Comparison of ENCODE assay signal across 8 mouse cellular contexts in genomic region chr12:103425016-103425728, GRCm38 (mm10). TPM values are rescaled to one million over a fixed set of nuclear protein-coding genes. Genes with fewer than 3 reads are reported as not detected.
A peak's percentile ranks its signal among the peaks of the same experiment; 100 is the strongest.
DNase-seq lines count a peak whose midpoint lies in the region; ATAC-seq and TF ChIP-seq lines count a peak whose summit lies in the region.

No protein-coding gene starts in this region.

- H3K4me3 ChIP-seq in lung, embryonic 14.5 days (ENCODE audit: low read depth, low read length) = peak overlapping the region; percentile 93
- H3K4me3 ChIP-seq in embryonic facial prominence, embryonic 11.5 days (ENCODE audit: low read depth, low read length) = peak overlapping the region; percentile 96
- peak overlapping the region; percentile 95 for H3K4me3 ChIP-seq in hindbrain, embryonic 12.5 days
- H3K4me3 ChIP-seq in midbrain, embryonic 11.5 days (ENCODE audit: low read depth, low read length) = peak overlapping the region; percentile 96

- no peaks in the 10 kb centered on the region for H3K4me1 ChIP-seq in lung, embryonic 14.5 days (ENCODE audit: insufficient read depth)
- H3K4me1 ChIP-seq in embryonic facial prominence, embryonic 11.5 days (ENCODE audit: control insufficient read depth, insufficient read depth, low read length) = no peaks in the 10 kb centered on the region
- H3K4me1 ChIP-seq in hindbrain, embryonic 12.5 days = peaks cover 28% of the 10 kb centered on the region
- peaks cover 20% of the 10 kb centered on the region for H3K4me1 ChIP-seq in midbrain, embryonic 11.5 days (ENCODE audit: control insufficient read depth, insufficient read depth, low read length)

- peak; percentile 25; the same call in 1 of the 2 replicates for ATAC-seq in lung, embryonic 14.5 days (ENCODE audit: insufficient read depth)
- no peak; the same call in 1 of the 2 replicates for ATAC-seq in embryonic facial prominence, embryonic 11.5 days (replicated peaks; ENCODE audit: insufficient number of reproducible peaks, low FRiP score, low TSS enrichment, low read depth)
- ATAC-seq in hindbrain, embryonic 12.5 days (ENCODE audit: low FRiP score) = peak; percentile 66; the same call in 1 of the 2 replicates
- ATAC-seq in midbrain, embryonic 11.5 days (ENCODE audit: low FRiP score) = no peak

- no peak for TF ChIP-seq CTCF in lung, embryonic 14.5 days (IDR thresholded peaks at IDR 0.05; ENCODE audit: low read depth)

- no peaks in the 10 kb centered on the region for H3K27me3 ChIP-seq in lung, embryonic 14.5 days (ENCODE audit: insufficient read depth, low read length)
- no peaks in the 10 kb centered on the region for H3K27me3 ChIP-seq in embryonic facial prominence, embryonic 11.5 days (ENCODE audit: control insufficient read depth, insufficient read depth, low read length)
- no peaks in the 10 kb centered on the region for H3K27me3 ChIP-seq in hindbrain, embryonic 12.5 days
- H3K27me3 ChIP-seq in midbrain, embryonic 11.5 days (ENCODE audit: control insufficient read depth, insufficient read depth, low read length) = no peaks in the 10 kb centered on the region

- WGBS in lung, embryonic 14.5 days = 10% methylated on average over 33 of the region's 33 CpGs
- 10% methylated on average over 33 of the region's 33 CpGs for WGBS in embryonic facial prominence, embryonic 11.5 days
- 10% methylated on average over 33 of the region's 33 CpGs for WGBS in hindbrain, embryonic 12.5 days
- 11% methylated on average over 33 of the region's 33 CpGs for WGBS in midbrain, embryonic 11.5 days

- no peak overlapping the region for H3K27ac ChIP-seq in lung, embryonic 14.5 days (ENCODE audit: low read depth)
- H3K27ac ChIP-seq in embryonic facial prominence, embryonic 11.5 days (replicated peaks; ENCODE audit: low read depth, low read length) = no peak overlapping the region
- no peak overlapping the region for H3K27ac ChIP-seq in hindbrain, embryonic 12.5 days
- H3K27ac ChIP-seq in midbrain, embryonic 11.5 days (ENCODE audit: low read depth, low read length) = no peak overlapping the region

- peak overlapping the region; percentile 68 for H3K4me2 ChIP-seq in lung, embryonic 14.5 days
- H3K4me2 ChIP-seq in embryonic facial prominence, embryonic 11.5 days (ENCODE audit: low read depth, low read length) = peak overlapping the region; percentile 67
- H3K4me2 ChIP-seq in hindbrain, embryonic 12.5 days (replicated peaks) = peak overlapping the region; percentile 78
- H3K4me2 ChIP-seq in midbrain, embryonic 11.5 days = peak overlapping the region; percentile 80

- DNase-seq in lung, embryonic 14.5 days = no peak
- no peak for DNase-seq in lung, postnatal 36 days
- DNase-seq in embryonic facial prominence, embryonic 11.5 days (ENCODE audit: low spot score) = no peak
- DNase-seq in midbrain, embryonic 11.5 days (ENCODE audit: low spot score, missing footprints) = no peak
- DNase-seq in thymus, postnatal 14 days = no peak
- DNase-seq in urinary bladder, adult 18-20 months (ENCODE audit: low spot score in 2 of 2) = no peak
- no peak for DNase-seq in kidney, adult 8-10 months

- peaks cover 16% of the 10 kb centered on the region for H3K36me3 ChIP-seq in lung, embryonic 14.5 days (ENCODE audit: insufficient read depth)
- no peaks in the 10 kb centered on the region; the same call in 1 of the 2 replicates for H3K36me3 ChIP-seq in embryonic facial prominence, embryonic 11.5 days (replicated peaks; ENCODE audit: control insufficient read depth, insufficient read depth, low read depth, low read length)
- peaks cover 13% of the 10 kb centered on the region for H3K36me3 ChIP-seq in hindbrain, embryonic 12.5 days
- H3K36me3 ChIP-seq in midbrain, embryonic 11.5 days (ENCODE audit: control insufficient read depth, insufficient read depth, low read length) = peaks cover 9% of the 10 kb centered on the region; the same call in 1 of the 2 replicates

- peak overlapping the region; percentile 78 for H3K9ac ChIP-seq in lung, embryonic 14.5 days
- H3K9ac ChIP-seq in embryonic facial prominence, embryonic 11.5 days (replicated peaks; ENCODE audit: low read length) = peak overlapping the region; percentile 86
- peak overlapping the region; percentile 88 for H3K9ac ChIP-seq in hindbrain, embryonic 12.5 days
- peak overlapping the region; percentile 88 for H3K9ac ChIP-seq in midbrain, embryonic 11.5 days (ENCODE audit: low read length)

- H3K9me3 ChIP-seq in lung, embryonic 14.5 days (ENCODE audit: low read depth, low read length) = no peaks in the 10 kb centered on the region
- no peaks in the 10 kb centered on the region for H3K9me3 ChIP-seq in embryonic facial prominence, embryonic 11.5 days (replicated peaks; ENCODE audit: control insufficient read depth, low read length)
- H3K9me3 ChIP-seq in hindbrain, embryonic 12.5 days (replicated peaks) = no peaks in the 10 kb centered on the region
- no peaks in the 10 kb centered on the region for H3K9me3 ChIP-seq in midbrain, embryonic 11.5 days (ENCODE audit: control insufficient read depth, low read length)

RNA-seq across cellular contexts. Expression of gene Ddx24, which starts 0.5 kb away (rescaled TPM):
- 78.6 and 89.0 TPM in 2 replicates for polyA plus RNA-seq in lung, embryonic 14.5 days (2014; fragmentation: Nextera tagmentation; extraction: Ambion mirVana)
- polyA plus RNA-seq in embryonic facial prominence, embryonic 11.5 days (2014; fragmentation: Nextera tagmentation; extraction: Ambion mirVana) = 114 TPM in 2 replicates
- polyA plus RNA-seq in hindbrain, embryonic 12.5 days (2016; fragmentation: Nextera tagmentation; extraction: Ambion mirVana) = 120 and 128 TPM in 2 replicates
- polyA plus RNA-seq in midbrain, embryonic 11.5 days (2014; fragmentation: Nextera tagmentation; extraction: Ambion mirVana) = 107 and 114 TPM in 2 replicates

RNA-seq across cellular contexts. Expression of gene Ifi27, which starts 8.8 kb away (rescaled TPM):
- 30.9 and 35.1 TPM in 2 replicates for polyA plus RNA-seq in lung, embryonic 14.5 days (2014; fragmentation: Nextera tagmentation; extraction: Ambion mirVana)
- 3.5 and 3.7 TPM in 2 replicates for polyA plus RNA-seq in embryonic facial prominence, embryonic 11.5 days (2014; fragmentation: Nextera tagmentation; extraction: Ambion mirVana)
- 9.2 and 11.3 TPM in 2 replicates for polyA plus RNA-seq in hindbrain, embryonic 12.5 days (2016; fragmentation: Nextera tagmentation; extraction: Ambion mirVana)
- 3.7 and 4.1 TPM in 2 replicates for polyA plus RNA-seq in midbrain, embryonic 11.5 days (2014; fragmentation: Nextera tagmentation; extraction: Ambion mirVana)

RNA-seq across cellular contexts. Expression of gene 9330161L09Rik, which starts 17.6 kb away (rescaled TPM):
- 0.51 and 0.62 TPM in 2 replicates for polyA plus RNA-seq in lung, embryonic 14.5 days (2014; fragmentation: Nextera tagmentation; extraction: Ambion mirVana)
- 0.42 and 0.43 TPM in 2 replicates for polyA plus RNA-seq in embryonic facial prominence, embryonic 11.5 days (2014; fragmentation: Nextera tagmentation; extraction: Ambion mirVana)
- 0.79 and 1.3 TPM in 2 replicates for polyA plus RNA-seq in hindbrain, embryonic 12.5 days (2016; fragmentation: Nextera tagmentation; extraction: Ambion mirVana)
- 0.59 and 0.81 TPM in 2 replicates for polyA plus RNA-seq in midbrain, embryonic 11.5 days (2014; fragmentation: Nextera tagmentation; extraction: Ambion mirVana)

RNA-seq across cellular contexts. Expression of gene Ifi27l2a, which starts 18.3 kb away (rescaled TPM):
- polyA plus RNA-seq in lung, embryonic 14.5 days (2014; fragmentation: Nextera tagmentation; extraction: Ambion mirVana) = 10.4 and 11.3 TPM in 2 replicates
- 0.70 and 2.1 TPM in 2 replicates for polyA plus RNA-seq in embryonic facial prominence, embryonic 11.5 days (2014; fragmentation: Nextera tagmentation; extraction: Ambion mirVana)
- polyA plus RNA-seq in hindbrain, embryonic 12.5 days (2016; fragmentation: Nextera tagmentation; extraction: Ambion mirVana) = 3.2 and 3.7 TPM in 2 replicates
- polyA plus RNA-seq in midbrain, embryonic 11.5 days (2014; fragmentation: Nextera tagmentation; extraction: Ambion mirVana) = 2.0 and 2.1 TPM in 2 replicates

RNA-seq across cellular contexts. Expression of gene Ifi27l2b, which starts 31.9 kb away (rescaled TPM):
- polyA plus RNA-seq in lung, embryonic 14.5 days (2014; fragmentation: Nextera tagmentation; extraction: Ambion mirVana) = not detected in 2 replicates
- not detected in 2 replicates for polyA plus RNA-seq in embryonic facial prominence, embryonic 11.5 days (2014; fragmentation: Nextera tagmentation; extraction: Ambion mirVana)
- not detected in 2 replicates for polyA plus RNA-seq in hindbrain, embryonic 12.5 days (2016; fragmentation: Nextera tagmentation; extraction: Ambion mirVana)
- not detected in 2 replicates for polyA plus RNA-seq in midbrain, embryonic 11.5 days (2014; fragmentation: Nextera tagmentation; extraction: Ambion mirVana)

Comparison
In these comparisons a context has a peak if more than half of its experiments do, and no peak if none do; other contexts are left out.
1. ATAC-seq: peak in lung, embryonic 14.5 days (single experiment) and hindbrain, embryonic 12.5 days (single experiment); none in embryonic facial prominence, embryonic 11.5 days (single experiment) and midbrain, embryonic 11.5 days (single experiment).
2. Peak in every context shown above with its lines, with median percentiles within 50 percentile points of each other: H3K4me2 ChIP-seq, H3K4me3 ChIP-seq and H3K9ac ChIP-seq.